Mouse (Mus musculus) A20 (cell line): Measurements from ENCODE around the gene Rpl29.

Experiments used
- DNase-seq: peaks from one replicate; pipeline ENCODE4 v3.0.0-alpha.2; 2011; ENCODE audit warnings: low read depth, low spot score

Gene Rpl29

GRCm38 (mm10) chr9:106473081-106473752 is 44.0 kb downstream of the Rpl29 start:
- DNase-seq, result no peak

- no peak for DNase-seq
Measured at GRCm38 (mm10) chr9:106473753-106474105, 44.5 kb downstream of the Rpl29 start.

GRCm38 (mm10) chr9:106474456-106474855 is 45.2 kb downstream of the Rpl29 start:
- DNase-seq, result peak; percentile 88

- peak; percentile 67 for DNase-seq
Measured at GRCm38 (mm10) chr9:106475046-106475445, 45.8 kb downstream of the Rpl29 start.

GRCm38 (mm10) chr9:106475663-106476001 is 46.4 kb downstream of the Rpl29 start, which contains the start of gene Rrp9:
Gene Rrp9 (plus strand): TSS chr9:106475963.
- DNase-seq, result no peak

GRCm38 (mm10) chr9:106476002-106476923 is 47.0 kb downstream of the Rpl29 start:
- DNase-seq, result peak; percentile 88

GRCm38 (mm10) chr9:106476924-106477484 is 47.8 kb downstream of the Rpl29 start, which contains the start of gene Parp3:
Gene Parp3 (minus strand): TSS chr9:106476949.
- DNase-seq, result peak; percentile 100

- peak; percentile 14 for DNase-seq
Measured at GRCm38 (mm10) chr9:106477649-106478048, 48.4 kb downstream of the Rpl29 start.

GRCm38 (mm10) chr9:106478101-106478500 is 48.8 kb downstream of the Rpl29 start:
- DNase-seq, result no peak

- DNase-seq, result no peak
Measured at GRCm38 (mm10) chr9:106480541-106480940, 51.3 kb downstream of the Rpl29 start.

- DNase-seq, result no peak
Measured at GRCm38 (mm10) chr9:106481075-106481474, 51.8 kb downstream of the Rpl29 start.
